Mouse (Mus musculus): Measurements from ENCODE around the gene Agbl4.

DNA sequence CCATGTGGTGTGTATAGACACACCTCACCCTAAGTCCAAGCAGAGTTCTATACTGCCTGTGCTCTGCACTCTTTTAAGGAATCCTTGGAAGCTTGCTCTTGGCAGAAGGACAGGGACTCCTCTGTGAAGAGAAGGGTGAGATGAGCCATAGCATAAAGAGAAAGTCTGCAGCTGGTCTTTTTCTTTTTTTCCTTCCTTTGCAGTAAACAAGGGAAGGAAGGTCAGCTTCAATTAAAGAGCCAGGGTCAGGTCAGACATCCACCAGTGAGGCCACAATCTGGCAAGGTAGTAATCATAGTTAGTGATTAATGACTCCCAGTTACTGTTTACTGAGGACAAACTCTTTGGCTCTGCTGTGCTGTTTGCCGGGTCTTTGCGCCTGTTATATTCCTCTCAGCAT is 802.6 kb downstream of the Agbl4 start:
- no peak for TF ChIP-seq CTCF (IDR thresholded peaks at IDR 0.05; ENCODE audit: control insufficient read depth, insufficient read depth, insufficient replicate concordance, low read depth, low read length)
- no peak for TF ChIP-seq POLR2A (IDR thresholded peaks at IDR 0.05; ENCODE audit: control insufficient read depth, low read depth, low read length)

All from testis, adult 2 months (tissue).